Mouse (Mus musculus): ENCODE data around the gene Wdr82.

DNA sequence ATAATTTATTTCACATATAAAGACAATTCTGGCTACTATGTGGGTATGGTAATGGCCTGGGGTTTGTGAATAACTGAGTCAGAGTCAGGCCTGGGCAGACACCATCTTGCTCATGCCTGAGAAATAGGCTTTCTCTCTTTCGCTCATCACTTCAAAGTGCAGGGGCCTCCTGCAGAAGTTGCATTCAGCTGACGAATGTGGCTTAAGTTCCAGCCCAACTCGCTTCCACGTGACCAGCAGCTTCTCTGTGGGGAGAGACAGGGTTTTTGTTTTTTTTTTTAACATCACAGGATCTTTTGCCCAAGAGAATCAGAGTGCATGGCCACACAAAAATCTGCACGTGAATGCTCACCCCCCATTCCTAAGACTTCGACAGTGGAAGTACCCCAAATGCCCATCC is 63.2 kb downstream of the Wdr82 start:
- TF ChIP-seq MYOG (IDR thresholded peaks at IDR 0.05; ENCODE audit: control insufficient read depth, extremely low read depth, insufficient read length) (no peak), CTCF (IDR thresholded peaks at IDR 0.05; ENCODE audit: control insufficient read depth, insufficient read depth, insufficient read length) (no peak)
